Mouse (Mus musculus) heart, embryonic 14.5 days (tissue): ENCODE results near the gene Prn. TPM values are rescaled to one million over a fixed set of nuclear protein-coding genes. Genes with fewer than 3 reads are reported as not detected.

Experiments used
- ATAC-seq: fragments of 200-750 bp; cut with Nextera tagmentation; 2 replicates; pipeline ENCODE4 v1.8.0; 2017; ENCODE audit warnings: low read depth, moderate TSS enrichment; ENCODE audit not compliant: insufficient number of reproducible peaks, insufficient read depth, low FRiP score
- H3K27ac ChIP-seq, 2 experiments: fragments of 200-500 bp in 1 of 2; fragments of 300-500 bp in 1 of 2; sonication (generic) in 1 of 2; replicated peaks in 1 of 2; 2 replicates each; pipeline ENCODE4 v1.5.1; 2012 to 2014; ENCODE audit warnings: low read depth in 2 of 2, low read length in 2 of 2, control low read depth in 1 of 2, mild to moderate bottlenecking in 1 of 2, mixed read lengths in 1 of 2; ENCODE audit not compliant: control insufficient read depth in 1 of 2, insufficient read depth in 1 of 2
- H3K27me3 ChIP-seq: fragments of 300-500 bp; sonication (generic); 2 replicates; pipeline ENCODE4 v1.6.1; 2014; ENCODE audit warnings: mild to moderate bottlenecking, low read length, control low read depth; ENCODE audit not compliant: control insufficient read depth, insufficient read depth
- H3K36me3 ChIP-seq: fragments of 300-500 bp; sonication (generic); 2 replicates; pipeline ENCODE4 v1.6.1; 2014; ENCODE audit warnings: mild to moderate bottlenecking, control low read depth, low read length, mixed read lengths; ENCODE audit not compliant: control insufficient read depth, insufficient read depth
- H3K4me1 ChIP-seq, 2 experiments: fragments of 200-500 bp in 1 of 2; fragments of 300-500 bp in 1 of 2; sonication (generic) in 1 of 2; 2 replicates each; pipeline ENCODE4 v1.6.1; 2012 to 2014; ENCODE audit warnings: low read length in 2 of 2, control low read depth in 1 of 2, mixed read lengths in 1 of 2; ENCODE audit not compliant: control insufficient read depth in 2 of 2, insufficient read depth in 2 of 2
- H3K4me2 ChIP-seq: fragments of 300-500 bp; sonication (generic); 2 replicates; pipeline ENCODE4 v1.6.1; 2014; ENCODE audit warnings: mild to moderate bottlenecking, low read length
- H3K4me3 ChIP-seq, 2 experiments: fragments of 200-500 bp in 1 of 2; fragments of 300-500 bp in 1 of 2; sonication (generic) in 1 of 2; 2 replicates each; pipeline ENCODE4 v1.5.1; 2012 to 2014; ENCODE audit warnings: low read length in 2 of 2, mild to moderate bottlenecking in 2 of 2, control low read depth in 1 of 2, low read depth in 1 of 2, moderate library complexity in 1 of 2; ENCODE audit not compliant: control insufficient read depth in 1 of 2, insufficient read depth in 1 of 2
- H3K9ac ChIP-seq: fragments of 300-500 bp; sonication (generic); 2 replicates; pipeline ENCODE4 v1.6.1; 2014; ENCODE audit warnings: mild to moderate bottlenecking, low read length
- H3K9me3 ChIP-seq: fragments of 300-500 bp; sonication (generic); 2 replicates; pipeline ENCODE4 v1.6.1; 2016; ENCODE audit warnings: low read length, control low read depth; ENCODE audit not compliant: control insufficient read depth
- WGBS: fragments of 180-500 bp; shearing (Covaris S2); extraction: QIAGEN DNeasy Blood & Tissue Kit; methylation state at CpG from one replicate; pipeline ENCODE4 v1.1.7; 2014; 5-methylcytosine and 5-hydroxymethylcytosine counted together
- polyA plus RNA-seq: library from polyadenylated mRNA; unstranded; fragments of >200 nt; fragmentation: Nextera tagmentation; extraction: Ambion mirVana; gene quantifications from 2 replicates; pipeline ENCODE4 v1.2.1, GENCODE M21; 2014

Gene Prn
- polyA plus RNA-seq, 1 experiment from 2014 or later = not detected

GRCm38 (mm10) chr2:131876551-131877265, 33.0 kb upstream of the Prn start:
- no peak overlapping the region for H3K4me3 ChIP-seq
- H3K4me2 ChIP-seq = no peak overlapping the region
- H3K36me3 ChIP-seq = no peaks in the 10 kb centered on the region
- 80% methylated on average over 7 of the region's 7 CpGs for WGBS
- no peaks in the 10 kb centered on the region for H3K9me3 ChIP-seq
- ATAC-seq = no peak
- H3K27me3 ChIP-seq = no peaks in the 10 kb centered on the region
- H3K4me1 ChIP-seq = no peaks in the 10 kb centered on the region
- H3K9ac ChIP-seq = no peak overlapping the region
- no peak overlapping the region for H3K27ac ChIP-seq

GRCm38 (mm10) chr2:131881766-131882165, 28.0 kb upstream of the Prn start:
- Histone ChIP-seq H3K36me3 (no peaks in the 10 kb centered on the region), H3K9me3 (no peaks in the 10 kb centered on the region), H3K27me3 (no peaks in the 10 kb centered on the region), H3K9ac (no peak overlapping the region), H3K27ac (no peak overlapping the region), H3K4me1 (peaks cover 4 to 5% of the 10 kb centered on the region in 2 experiments; a peak in 3 of 4 replicates), H3K4me2 (no peak overlapping the region), H3K4me3 (no peak overlapping the region)
- 64% methylated on average over 4 of the region's 4 CpGs for WGBS
- ATAC-seq = no peak

- no peak overlapping the region for H3K4me2 ChIP-seq
- no peaks in the 10 kb centered on the region for H3K9me3 ChIP-seq
- H3K9ac ChIP-seq = no peak overlapping the region
- no peak overlapping the region for H3K4me3 ChIP-seq
- no peak overlapping the region for H3K27ac ChIP-seq
- H3K27me3 ChIP-seq = no peaks in the 10 kb centered on the region
- 41% methylated on average over 2 of the region's 2 CpGs for WGBS
- H3K36me3 ChIP-seq = no peaks in the 10 kb centered on the region
- no peak for ATAC-seq
- H3K4me1 ChIP-seq = peaks cover 4 to 5% of the 10 kb centered on the region in 2 experiments; a peak in 3 of 4 replicates
Measured at GRCm38 (mm10) chr2:131883136-131883535, 26.6 kb upstream of the Prn start.

- Histone ChIP-seq H3K4me2 (no peak overlapping the region), H3K27me3 (no peaks in the 10 kb centered on the region), H3K9ac (no peak overlapping the region), H3K36me3 (no peaks in the 10 kb centered on the region), H3K4me1 (peaks cover 11 to 15% of the 10 kb centered on the region in 2 experiments), H3K4me3 (no peak overlapping the region), H3K27ac (no peak overlapping the region), H3K9me3 (no peaks in the 10 kb centered on the region)
- WGBS = 80% methylated on average over 6 of the region's 6 CpGs
- no peak for ATAC-seq
Measured at GRCm38 (mm10) chr2:131886503-131887160, 23.1 kb upstream of the Prn start.

GRCm38 (mm10) chr2:131888233-131888632, 21.5 kb upstream of the Prn start:
- ATAC-seq = no peak
- 75% methylated on average over 7 of the region's 7 CpGs for WGBS

GRCm38 (mm10) chr2:131892534-131892933, 17.2 kb upstream of the Prn start:
- Histone ChIP-seq H3K4me2 (no peak overlapping the region), H3K9me3 (no peaks in the 10 kb centered on the region), H3K4me3 (no peak overlapping the region), H3K4me1 (peaks cover 11 to 16% of the 10 kb centered on the region in 2 experiments), H3K36me3 (no peaks in the 10 kb centered on the region), H3K9ac (no peak overlapping the region), H3K27me3 (no peaks in the 10 kb centered on the region), H3K27ac (0 out of 4 replicates have a peak overlapping the region, but pooled peaks of 1 of the 2 experiments have one; percentile 1)
- ATAC-seq = no peak
- 59% methylated on average over 5 of the region's 5 CpGs for WGBS

More at GRCm38 (mm10) chr2:131888233-131888632, 21.5 kb upstream of the Prn start:
- no peaks in the 10 kb centered on the region for H3K9me3 ChIP-seq
- H3K4me1 ChIP-seq = peaks cover 14 to 19% of the 10 kb centered on the region in 2 experiments
- H3K27me3 ChIP-seq = no peaks in the 10 kb centered on the region
- H3K4me2 ChIP-seq = no peak overlapping the region
- H3K4me3 ChIP-seq = no peak overlapping the region
- no peaks in the 10 kb centered on the region for H3K36me3 ChIP-seq
- no peak overlapping the region for H3K9ac ChIP-seq
- H3K27ac ChIP-seq = no peak overlapping the region

- Histone ChIP-seq H3K36me3 (no peaks in the 10 kb centered on the region), H3K4me3 (no peak overlapping the region), H3K9ac (no peak overlapping the region), H3K27me3 (no peaks in the 10 kb centered on the region), H3K4me1 (peaks cover 8% of the 10 kb centered on the region in 2 experiments), H3K9me3 (no peaks in the 10 kb centered on the region), H3K4me2 (no peak overlapping the region), H3K27ac (no peak overlapping the region)
- 39% methylated on average over 2 of the region's 2 CpGs for WGBS
- no peak for ATAC-seq
Measured at GRCm38 (mm10) chr2:131895106-131895505, 14.7 kb upstream of the Prn start.
